Mouse (Mus musculus): Measurements from ENCODE around the gene Ezh1.

The Ezh1 gene

DNA sequence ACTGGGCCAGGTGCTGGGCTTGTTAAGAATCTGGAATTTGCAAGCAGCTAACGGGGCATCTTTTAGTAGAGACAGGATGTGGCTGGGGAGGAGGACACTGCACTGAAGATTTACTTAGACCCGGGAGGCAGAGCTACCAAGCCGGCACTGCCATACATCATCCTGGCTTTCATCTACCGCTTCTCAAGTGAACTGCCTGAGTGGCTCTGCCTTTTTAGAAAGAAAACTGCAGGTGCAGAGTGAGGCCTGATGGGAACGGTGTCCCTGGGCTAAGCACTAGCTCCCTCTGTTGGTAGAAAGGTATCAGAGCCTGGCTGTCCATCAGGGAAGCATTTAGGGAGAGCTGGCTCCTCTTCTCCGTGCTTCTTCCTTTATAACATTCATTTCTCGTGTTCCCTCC, 25.3 kb downstream of the Ezh1 start:
- DNase-seq (ENCODE audit: low spot score), result peak; percentile 79

GRCm38 (mm10) chr11:101199555-101199954, 26.7 kb downstream of the Ezh1 start:
- DNase-seq (ENCODE audit: low spot score), result no peak

DNA sequence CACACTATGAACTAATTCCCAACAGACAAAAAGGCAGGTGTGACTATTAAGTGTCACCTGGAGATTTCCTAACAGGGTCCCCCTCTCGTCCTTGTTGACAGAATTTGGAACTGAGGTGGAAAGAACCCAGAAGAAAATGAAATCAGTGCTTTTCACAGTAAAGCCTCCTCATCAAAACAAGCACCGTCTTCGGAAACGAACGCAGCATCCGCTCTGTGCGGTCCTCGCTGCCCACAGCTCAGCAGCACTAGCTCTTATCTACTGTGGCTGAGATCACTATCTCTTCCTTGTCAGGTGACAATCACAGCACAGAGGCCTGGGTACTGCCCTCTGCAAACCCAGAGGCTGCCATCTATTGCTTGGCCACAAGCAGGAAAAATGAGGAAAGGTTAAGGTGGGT, 30.1 kb downstream of the Ezh1 start:
- DNase-seq (ENCODE audit: low spot score), result no peak

GRCm38 (mm10) chr11:101195571-101195970, 30.7 kb downstream of the Ezh1 start:
- DNase-seq (ENCODE audit: low spot score), result no peak

GRCm38 (mm10) chr11:101195101-101195500, 31.2 kb downstream of the Ezh1 start:
- DNase-seq (ENCODE audit: low spot score), result no peak

DNA sequence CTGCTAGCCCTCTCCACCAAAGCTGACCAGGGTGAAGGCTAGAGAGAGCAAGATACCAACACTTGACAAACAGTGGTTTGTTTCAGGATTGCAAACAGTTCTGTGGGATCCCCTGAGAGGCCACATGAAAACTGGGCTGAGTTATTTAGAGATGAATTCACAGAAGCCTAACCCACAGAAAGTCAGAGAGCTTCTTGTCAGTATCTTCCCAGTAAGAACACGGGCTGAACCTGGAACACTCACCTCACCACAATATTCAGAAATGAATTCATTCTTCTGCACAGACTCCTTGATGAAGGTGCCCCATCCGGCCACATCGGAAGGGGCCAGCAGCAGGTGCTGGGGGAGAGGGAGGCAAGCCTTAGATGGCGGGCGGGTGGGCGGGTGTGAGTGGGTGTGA, 31.6 kb downstream of the Ezh1 start:
- no peak for DNase-seq (ENCODE audit: low spot score)

DNA sequence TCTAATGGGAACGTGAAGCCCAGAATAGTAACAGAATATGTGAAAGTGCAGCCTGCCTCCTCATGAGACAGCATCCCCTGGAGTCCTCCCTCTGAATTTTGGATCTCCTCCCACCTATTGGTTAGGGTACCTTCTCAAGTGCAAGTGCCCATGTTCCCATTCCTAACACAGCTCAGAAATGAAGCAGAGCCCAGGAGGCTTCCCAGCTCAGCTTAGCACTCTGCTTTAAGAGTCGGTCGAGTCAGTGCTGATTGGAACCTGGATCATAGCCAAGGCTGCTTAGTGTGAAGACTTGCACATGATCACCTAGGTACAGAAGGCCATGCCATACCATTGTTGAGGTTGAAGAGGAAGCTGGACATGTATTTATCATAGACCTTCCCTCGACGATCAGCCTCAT, 32.1 kb downstream of the Ezh1 start:
- no peak for DNase-seq (ENCODE audit: low spot score)

DNA sequence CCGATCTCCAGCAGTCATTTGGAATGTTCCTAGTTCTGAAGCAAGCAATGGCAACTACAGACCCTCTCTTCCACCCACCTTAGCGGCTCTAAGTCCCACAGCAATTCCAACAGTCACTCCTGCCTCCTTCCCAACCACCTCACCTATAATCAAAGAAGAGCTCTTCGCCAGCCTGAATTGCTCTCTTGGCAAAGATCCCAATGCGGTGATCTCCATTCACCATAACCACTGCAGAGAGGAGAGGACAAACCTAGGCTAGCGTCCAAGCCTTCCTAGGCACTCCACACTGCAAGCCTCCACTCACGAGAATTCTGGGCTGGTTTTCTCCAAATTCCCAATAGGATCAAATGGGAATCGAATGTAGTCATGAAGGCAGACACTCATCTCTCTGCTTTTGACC, 33.2 kb downstream of the Ezh1 start:
- DNase-seq (ENCODE audit: low spot score), result no peak

DNA sequence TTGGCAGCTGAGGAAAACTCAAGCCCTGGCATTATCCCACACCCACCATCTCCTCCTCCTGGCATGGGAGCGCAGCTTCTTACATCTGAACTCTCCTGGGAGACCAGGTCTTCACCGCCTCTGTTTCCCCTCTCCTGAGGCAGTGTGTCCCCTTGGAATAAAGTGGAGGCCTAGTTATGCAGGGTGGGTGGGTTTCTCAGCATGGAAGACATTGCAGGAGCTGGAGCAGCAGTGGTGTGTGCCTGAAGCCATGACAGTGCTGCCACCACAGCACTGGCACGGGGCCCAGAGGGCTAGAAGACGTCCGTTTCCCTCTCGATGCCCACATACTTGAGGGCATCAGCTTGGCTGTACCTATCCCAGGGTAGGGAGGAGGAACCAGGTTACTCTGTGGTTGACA, 33.6 kb downstream of the Ezh1 start:
- no peak for DNase-seq (ENCODE audit: low spot score)

DNA sequence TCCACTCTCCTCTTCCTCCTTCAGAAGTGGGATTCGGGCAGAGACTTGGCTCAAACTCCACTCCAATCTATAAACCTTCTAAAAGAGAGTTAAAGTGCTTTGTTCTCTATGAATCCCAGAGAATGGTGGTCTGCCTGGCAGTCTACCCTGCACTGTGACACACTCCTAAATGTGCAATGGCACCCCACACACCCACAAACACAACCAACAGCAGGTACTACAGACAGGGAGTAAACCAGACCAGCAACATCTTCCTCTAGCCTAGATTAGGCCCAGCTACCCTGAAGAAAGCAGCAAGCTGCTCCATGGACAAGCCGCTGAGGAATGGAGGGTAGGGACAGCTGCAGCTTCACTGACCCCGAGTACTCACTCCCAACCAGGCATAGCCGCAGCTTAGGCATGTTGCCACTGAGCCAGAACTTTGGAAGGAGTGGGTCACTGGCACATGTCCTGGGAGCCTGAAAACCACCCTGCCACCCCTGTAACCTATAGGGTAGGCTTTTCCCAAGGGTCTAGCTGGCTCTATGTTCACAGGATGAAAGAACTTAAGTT, 34.3 kb downstream of the Ezh1 start:
- no peak for DNase-seq (ENCODE audit: low spot score)

GRCm38 (mm10) chr11:101190913-101191907, 35.1 kb downstream of the Ezh1 start:
- peak; percentile 47 for DNase-seq (ENCODE audit: low spot score)

DNA sequence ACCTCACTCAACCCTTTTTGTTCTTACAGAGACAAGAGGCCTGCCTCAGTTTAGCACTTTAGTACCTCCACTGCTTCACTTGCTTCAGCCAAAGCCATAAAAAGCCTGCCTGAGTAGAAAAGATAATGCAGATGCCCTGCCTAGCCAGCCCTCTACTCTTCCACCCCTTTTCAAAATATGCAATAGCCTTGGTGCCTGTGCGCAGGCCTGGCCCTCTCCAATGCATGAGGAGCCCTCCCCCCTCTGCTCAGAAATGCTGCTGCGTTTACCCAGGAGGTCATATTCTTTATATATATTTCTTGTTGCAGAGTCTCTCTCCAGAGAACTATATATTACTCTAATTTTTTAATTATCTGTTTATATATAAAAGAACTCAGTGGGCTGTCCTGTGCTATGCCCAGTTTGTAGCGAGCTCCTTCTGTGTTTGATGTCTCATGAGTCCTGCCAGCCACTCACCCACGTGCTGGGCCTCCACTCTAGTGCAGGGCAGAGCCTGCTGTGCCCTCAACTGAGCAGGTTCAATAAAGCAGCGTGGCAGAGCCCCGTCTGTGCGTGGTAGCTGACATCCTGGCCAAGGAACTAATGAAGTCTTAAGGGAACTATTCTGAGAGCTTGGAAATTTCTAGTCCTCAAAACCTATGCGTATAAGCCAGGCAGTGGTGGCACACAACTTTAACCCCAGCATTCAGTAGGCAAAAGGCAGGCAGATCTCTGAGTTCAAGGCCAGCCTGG, 35.9 kb downstream of the Ezh1 start:
- DNase-seq (ENCODE audit: low spot score), result no peak

DNA sequence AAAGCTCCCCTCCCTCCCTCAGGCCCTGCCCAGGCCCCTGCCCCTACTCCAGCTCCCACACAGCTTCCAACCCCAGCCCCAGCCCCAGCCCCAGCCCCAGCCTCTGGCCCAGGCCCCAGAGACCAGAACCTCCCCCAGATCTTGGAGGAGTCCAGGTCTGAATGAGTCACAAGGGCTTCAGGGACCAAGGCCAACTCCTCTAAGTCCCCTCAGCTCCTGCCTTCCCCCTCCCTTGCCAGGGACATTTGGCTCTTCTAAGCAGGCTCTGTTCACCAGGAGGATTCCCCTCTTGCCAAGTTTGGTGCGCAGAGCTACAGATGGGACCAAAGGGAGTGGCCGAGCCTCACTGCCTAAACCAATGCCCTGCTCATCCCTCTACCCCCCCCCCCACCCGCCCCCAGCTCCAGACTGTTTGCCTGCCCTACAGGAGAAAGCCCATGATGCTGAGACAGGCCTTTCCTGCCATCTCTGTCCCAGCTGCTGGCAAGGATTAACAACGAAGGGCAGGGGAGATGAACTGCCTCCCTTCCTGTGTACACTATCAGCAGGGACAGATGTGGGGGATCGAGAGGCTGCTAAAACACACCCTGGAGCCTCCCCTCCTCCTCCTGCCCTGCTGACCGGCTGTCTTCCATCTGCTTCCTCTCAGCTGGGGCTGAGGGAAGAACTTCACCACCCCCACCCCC, 36.6 kb downstream of the Ezh1 start:
- peak; percentile 76 for DNase-seq (ENCODE audit: low spot score)

DNA sequence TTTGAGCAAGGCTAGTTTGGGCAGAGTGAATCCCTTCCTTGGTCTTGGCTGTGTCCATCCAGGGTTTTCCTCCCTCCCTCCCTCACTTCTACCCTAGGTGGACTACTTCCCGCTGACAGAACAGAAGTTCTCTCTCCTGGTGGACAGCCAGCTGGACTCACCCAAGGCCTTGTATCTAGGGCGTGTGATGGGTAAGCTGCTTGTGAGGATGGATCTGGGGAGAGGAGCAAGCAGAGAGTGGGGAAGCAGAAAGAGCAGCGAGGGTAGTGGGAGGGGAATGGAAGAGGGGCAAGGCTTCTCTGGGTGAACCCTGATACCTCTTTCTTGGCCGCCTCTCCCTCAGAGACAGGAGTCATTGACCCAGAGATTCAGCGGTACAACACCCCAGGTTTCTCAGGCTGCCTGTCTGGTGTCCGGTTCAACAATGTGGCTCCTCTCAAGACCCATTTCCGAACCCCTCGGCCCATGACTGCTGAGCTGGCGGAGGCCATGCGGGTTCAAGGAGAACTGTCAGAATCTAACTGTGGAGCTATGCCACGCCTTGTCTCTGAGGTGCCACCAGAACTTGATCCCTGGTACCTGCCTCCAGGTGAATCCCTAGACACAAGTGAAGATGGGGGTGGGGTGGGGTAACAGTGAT, 38.0 kb downstream of the Ezh1 start:
- DNase-seq (ENCODE audit: low spot score), result no peak

GRCm38 (mm10) chr11:101187541-101187940, 38.7 kb downstream of the Ezh1 start:
- DNase-seq (ENCODE audit: low spot score), result no peak

GRCm38 (mm10) chr11:101186526-101187247, 39.6 kb downstream of the Ezh1 start:
- DNase-seq (ENCODE audit: low spot score), result no peak

DNA sequence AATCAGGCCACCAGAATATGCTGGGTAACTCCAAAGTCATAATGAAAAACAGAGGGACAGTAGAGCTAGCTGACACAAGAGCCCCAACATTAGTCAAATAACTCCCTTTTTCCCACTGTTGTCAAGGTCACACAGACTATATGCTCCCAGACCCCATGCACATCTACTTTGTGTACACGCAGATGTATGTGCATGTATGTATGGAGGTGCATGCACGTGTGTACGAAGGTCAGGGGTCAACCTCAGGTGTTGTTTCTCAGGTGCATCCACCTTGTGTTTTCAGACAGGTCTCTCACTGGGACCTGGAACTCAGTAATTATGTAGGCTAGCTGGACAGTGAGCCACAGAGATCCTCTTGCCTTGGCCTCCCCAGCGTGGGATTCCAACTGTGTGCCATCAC, 40.8 kb downstream of the Ezh1 start:
- DNase-seq (ENCODE audit: low spot score), result no peak

DNA sequence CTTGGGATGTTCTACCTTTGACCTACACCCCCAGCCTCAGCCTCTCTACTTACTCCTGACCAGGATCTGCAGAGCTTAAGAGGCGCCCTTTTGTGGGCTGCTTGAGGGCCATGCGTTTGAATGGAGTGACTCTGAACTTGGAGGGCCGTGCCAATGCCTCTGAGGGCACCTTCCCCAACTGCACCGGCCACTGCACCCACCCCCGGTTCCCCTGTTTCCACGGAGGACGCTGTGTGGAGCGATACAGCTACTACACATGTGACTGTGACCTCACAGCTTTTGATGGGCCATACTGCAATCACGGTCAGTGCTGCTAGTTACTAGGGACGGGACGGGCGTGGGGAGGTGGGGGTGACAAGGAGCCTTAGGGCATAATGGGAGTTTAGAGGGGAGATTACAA, 41.3 kb downstream of the Ezh1 start:
- no peak for DNase-seq (ENCODE audit: low spot score)

DNA sequence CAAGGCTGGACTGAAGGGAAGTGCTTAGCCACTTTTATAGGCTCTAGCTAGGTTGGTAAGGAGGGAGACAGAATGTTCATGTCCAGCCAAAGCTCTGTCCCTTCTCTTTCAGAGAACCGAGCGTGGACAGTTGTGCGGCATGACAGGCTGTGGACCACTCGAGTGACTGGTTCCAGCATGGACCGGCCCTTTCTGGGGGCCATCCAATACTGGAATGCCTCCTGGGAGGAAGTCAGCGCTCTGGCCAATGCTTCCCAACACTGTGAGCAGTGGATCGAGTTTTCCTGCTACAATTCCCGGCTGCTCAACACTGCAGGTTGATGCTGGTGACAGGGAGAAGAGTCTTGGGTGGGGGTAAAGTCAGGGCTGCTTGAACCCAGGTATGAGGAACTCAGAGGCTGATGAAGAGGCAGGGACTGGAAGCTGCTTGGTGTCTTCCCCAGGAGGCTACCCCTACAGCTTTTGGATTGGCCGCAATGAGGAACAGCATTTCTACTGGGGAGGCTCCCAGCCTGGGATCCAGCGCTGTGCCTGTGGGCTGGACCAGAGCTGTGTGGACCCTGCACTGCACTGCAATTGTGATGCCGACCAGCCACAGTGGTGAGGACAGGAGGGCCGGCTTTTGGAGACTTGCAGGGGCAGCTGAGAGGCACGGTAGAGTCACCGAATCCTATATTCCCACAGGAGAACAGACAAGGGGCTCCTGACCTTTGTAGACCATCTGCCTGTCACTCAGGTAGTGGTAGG, 43.3 kb downstream of the Ezh1 start:
- no peak for DNase-seq (ENCODE audit: low spot score)

DNA sequence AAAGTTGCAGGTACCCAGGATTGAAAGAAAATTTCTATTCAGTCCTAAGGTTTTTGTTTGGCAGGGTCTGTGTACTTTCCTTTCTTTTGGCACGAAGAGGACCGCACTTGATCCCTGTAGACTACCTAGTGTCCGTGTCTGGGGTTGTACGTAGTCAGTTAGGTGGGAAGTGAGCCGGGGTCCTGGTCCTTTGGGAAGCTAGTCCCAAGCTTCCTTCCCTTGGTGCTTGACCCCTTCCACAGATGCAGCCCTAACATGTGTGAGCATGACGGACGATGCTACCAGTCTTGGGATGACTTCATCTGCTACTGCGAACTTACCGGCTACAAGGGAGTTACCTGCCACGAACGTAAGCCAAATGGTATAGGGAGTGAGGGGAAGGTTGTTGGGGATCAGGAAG, 44.3 kb downstream of the Ezh1 start:
- DNase-seq (ENCODE audit: low spot score), result no peak

All from embryo, embryonic 10.5 days (tissue).